9 mouse cellular contexts compared by ENCODE assay signal in the genomic region with DNA sequence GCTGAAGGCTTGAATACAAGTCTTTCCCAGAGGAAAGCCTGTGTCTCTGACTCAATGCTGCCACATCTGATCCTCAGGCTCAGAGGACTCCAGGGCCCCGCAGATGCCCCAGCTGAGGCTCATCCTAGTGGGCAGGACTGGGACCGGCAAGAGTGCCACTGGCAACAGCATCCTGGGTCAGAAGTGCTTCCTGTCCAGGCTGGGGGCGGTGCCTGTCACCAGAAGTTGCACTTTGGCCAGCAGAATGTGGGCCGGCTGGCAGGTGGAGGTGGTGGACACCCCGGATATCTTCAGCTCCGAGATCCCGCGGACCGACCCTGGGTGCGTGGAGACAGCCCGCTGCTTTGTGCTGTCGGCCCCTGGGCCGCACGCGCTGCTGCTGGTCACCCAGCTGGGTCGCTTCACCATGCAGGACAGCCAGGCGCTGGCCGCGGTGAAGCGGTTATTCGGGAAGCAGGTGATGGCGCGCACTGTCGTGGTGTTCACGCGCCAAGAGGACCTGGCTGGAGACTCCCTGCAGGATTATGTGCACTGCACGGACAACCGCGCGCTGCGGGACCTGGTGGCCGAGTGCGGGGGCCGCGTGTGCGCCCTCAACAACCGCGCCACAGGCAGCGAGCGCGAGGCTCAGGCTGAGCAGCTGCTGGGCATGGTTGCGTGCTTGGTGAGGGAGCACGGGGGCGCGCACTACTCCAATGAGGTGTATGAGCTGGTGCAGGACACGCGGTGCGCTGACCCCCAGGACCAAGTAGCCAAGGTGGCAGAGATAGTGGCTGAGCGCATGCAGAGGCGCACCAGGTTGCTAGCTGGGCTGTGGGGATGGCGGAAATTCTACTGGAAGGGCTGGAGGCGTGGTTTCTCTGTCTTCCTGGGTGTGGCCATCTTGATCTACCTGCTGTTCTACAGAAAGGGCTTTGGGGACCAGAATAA. TPM values are rescaled to one million over a fixed set of nuclear protein-coding genes. Genes with fewer than 3 reads are reported as not detected.
DNase-seq lines count a peak whose midpoint lies in the region; ATAC-seq lines count a peak whose summit lies in the region.
"Had no signal": no experiment of that assay in that cellular context is flagged by ENCODE, and none has a peak within 500 bp of the region (broad histone marks: within the 10 kb centered on the region; RNA-seq: fewer than 3 reads in every experiment).

No protein-coding gene starts in this region.

- no peaks in the 10 kb centered on the region for H3K36me3 ChIP-seq in hindbrain, embryonic 11.5 days (ENCODE audit: control insufficient read depth, insufficient read depth, low read length)
- no peaks in the 10 kb centered on the region for H3K36me3 ChIP-seq in limb, embryonic 12.5 days

- H3K4me1 ChIP-seq in hindbrain, embryonic 11.5 days (replicated peaks; ENCODE audit: control insufficient read depth, insufficient read depth, low read length): no peaks in the 10 kb centered on the region; the same call in 1 of the 2 replicates
- peaks cover 11% of the 10 kb centered on the region; the same call in 1 of the 2 replicates for H3K4me1 ChIP-seq in limb, embryonic 12.5 days (replicated peaks)

- H3K9ac ChIP-seq in hindbrain, embryonic 11.5 days (ENCODE audit: low read depth, low read length): peak overlapping the region; percentile 43
- no peak overlapping the region for H3K9ac ChIP-seq in limb, embryonic 12.5 days (replicated peaks)

- peaks cover 15% of the 10 kb centered on the region for H3K27me3 ChIP-seq in hindbrain, embryonic 11.5 days (ENCODE audit: control insufficient read depth, insufficient read depth, low read length)
- peaks cover 58% of the 10 kb centered on the region for H3K27me3 ChIP-seq in limb, embryonic 12.5 days

- 2% methylated on average over 49 of the region's 52 CpGs for WGBS in hindbrain, embryonic 11.5 days
- 2% methylated on average over 52 of the region's 52 CpGs for WGBS in limb, embryonic 12.5 days

- peak; percentile 51; the same call in 1 of the 2 replicates for ATAC-seq in hindbrain, embryonic 11.5 days (ENCODE audit: low FRiP score)
- ATAC-seq in limb, embryonic 12.5 days (ENCODE audit: insufficient number of reproducible peaks, insufficient read depth, low FRiP score, low TSS enrichment, low read depth): no peak; the same call in 1 of the 2 replicates

- H3K9me3 ChIP-seq in hindbrain, embryonic 11.5 days (ENCODE audit: control insufficient read depth, low read length): no peaks in the 10 kb centered on the region
- H3K9me3 ChIP-seq in limb, embryonic 12.5 days: no peaks in the 10 kb centered on the region

- peak; percentile 20 to 37 for DNase-seq in lung, adult 18-20 months
- DNase-seq in lung, postnatal 14 days: no peak
- DNase-seq in embryo, embryonic 10 days (ENCODE audit: low spot score): peak; percentile 25
- peak; percentile 40 for DNase-seq in hindbrain, embryonic 11.5 days (ENCODE audit: low spot score)
- DNase-seq in neural tube, embryonic 10.5 days (ENCODE audit: extremely low spot score, low spot score): peak; percentile 42
- no peak for DNase-seq in ovary, postnatal 36 days (ENCODE audit: low spot score)
- no peak for DNase-seq in layer of hippocampus, adult 11-12 months (ENCODE audit: low spot score)

- H3K4me2 ChIP-seq in hindbrain, embryonic 11.5 days (replicated peaks; ENCODE audit: low read depth, low read length): peak overlapping the region; percentile 71
- H3K4me2 ChIP-seq in limb, embryonic 12.5 days: peak overlapping the region; percentile 77

- no peak overlapping the region for H3K27ac ChIP-seq in hindbrain, embryonic 11.5 days (ENCODE audit: low read depth, low read length)
- no peak overlapping the region for H3K27ac ChIP-seq in limb, embryonic 12.5 days

- H3K4me3 ChIP-seq in hindbrain, embryonic 11.5 days (ENCODE audit: low read depth, low read length): peak overlapping the region; percentile 49
- peak overlapping the region; percentile 46 for H3K4me3 ChIP-seq in limb, embryonic 12.5 days (replicated peaks)
- H3K4me3 ChIP-seq: myocyte had no signal

RNA-seq across cellular contexts. Expression of a gene that starts 3.3 kb away (rescaled TPM):
- 0.49 and 0.92 TPM in 2 replicates for polyA plus RNA-seq in hindbrain, embryonic 11.5 days (2014; fragmentation: Nextera tagmentation; extraction: Ambion mirVana)
- 1.4 and 1.6 TPM in 2 replicates for polyA plus RNA-seq in limb, embryonic 12.5 days (2016; fragmentation: Nextera tagmentation; extraction: Ambion mirVana)
- polyA plus RNA-seq: myocyte had no signal

RNA-seq across cellular contexts. Expression of a gene that starts 3.8 kb away (rescaled TPM):
- 5.0 and 6.1 TPM in 2 replicates for polyA plus RNA-seq in hindbrain, embryonic 11.5 days (2014; fragmentation: Nextera tagmentation; extraction: Ambion mirVana)
- polyA plus RNA-seq in limb, embryonic 12.5 days (2016; fragmentation: Nextera tagmentation; extraction: Ambion mirVana): 7.6 and 7.9 TPM in 2 replicates
- polyA plus RNA-seq: myocyte had no signal

RNA-seq across cellular contexts. Expression of a gene that starts 24.3 kb away (rescaled TPM):
- 0.11 TPM in 1 of 2 replicates, not detected in the other for polyA plus RNA-seq in hindbrain, embryonic 11.5 days (2014; fragmentation: Nextera tagmentation; extraction: Ambion mirVana)
- not detected in 2 replicates for polyA plus RNA-seq in limb, embryonic 12.5 days (2016; fragmentation: Nextera tagmentation; extraction: Ambion mirVana)
- polyA plus RNA-seq: myocyte had no signal

RNA-seq across cellular contexts. Expression of a gene that starts 24.3 kb away (rescaled TPM):
- not detected in 2 replicates for polyA plus RNA-seq in hindbrain, embryonic 11.5 days (2014; fragmentation: Nextera tagmentation; extraction: Ambion mirVana)
- polyA plus RNA-seq in limb, embryonic 12.5 days (2016; fragmentation: Nextera tagmentation; extraction: Ambion mirVana): 1.6 and 2.5 TPM in 2 replicates
- polyA plus RNA-seq: myocyte had no signal

RNA-seq across cellular contexts. Expression of a gene that starts 28.0 kb away (rescaled TPM):
- 0.17 TPM in 1 of 2 replicates, not detected in the other for polyA plus RNA-seq in hindbrain, embryonic 11.5 days (2014; fragmentation: Nextera tagmentation; extraction: Ambion mirVana)
- polyA plus RNA-seq in limb, embryonic 12.5 days (2016; fragmentation: Nextera tagmentation; extraction: Ambion mirVana): not detected in 2 replicates
- polyA plus RNA-seq: myocyte had no signal

Comparison
In these comparisons a context has a peak if more than half of its experiments do, and no peak if none do; other contexts are left out.
1. DNase-seq: peak in lung, adult 18-20 months (2 of 2), embryo, embryonic 10 days (single experiment), hindbrain, embryonic 11.5 days (single experiment) and neural tube, embryonic 10.5 days (single experiment); none in lung, postnatal 14 days (single experiment), ovary, postnatal 36 days (single experiment) and layer of hippocampus, adult 11-12 months (single experiment).